Mouse (Mus musculus) hindbrain, embryonic 15.5 days (tissue): Measurements from ENCODE around the gene Smco4. TPM values are rescaled to one million over a fixed set of nuclear protein-coding genes. Genes with fewer than 3 reads are reported as not detected.
"Not testable (repeated sequence)": the region's sequence is repeated elsewhere in the genome, so short reads cannot be mapped to it uniquely, and the experiment has no call there.

Experiments
- ATAC-seq: fragments of 200-750 bp; cut with Nextera tagmentation; 2 replicates; pipeline ENCODE4 v1.8.0; 2017; ENCODE audit warnings: low read depth, moderate number of reproducible peaks, moderate TSS enrichment; ENCODE audit not compliant: low FRiP score
- H3K27ac ChIP-seq: fragments of 300-500 bp; sonication (generic); replicated peaks from 2 replicates; pipeline ENCODE4 v1.5.1; 2015; ENCODE audit warnings: mild to moderate bottlenecking, inconsistent platforms
- H3K27me3 ChIP-seq: fragments of 300-500 bp; sonication (generic); 2 replicates; pipeline ENCODE4 v1.6.1; 2015; ENCODE audit warnings: control low read depth, inconsistent platforms
- H3K36me3 ChIP-seq: fragments of 300-500 bp; sonication (generic); 2 replicates; pipeline ENCODE4 v1.6.1; 2015; ENCODE audit warnings: control low read depth, inconsistent platforms
- H3K4me1 ChIP-seq: fragments of 300-500 bp; sonication (generic); replicated peaks from 2 replicates; pipeline ENCODE4 v1.6.1; 2015; ENCODE audit warnings: control low read depth, inconsistent platforms
- H3K4me2 ChIP-seq: fragments of 300-500 bp; sonication (generic); 2 replicates; pipeline ENCODE4 v1.6.1; 2015; ENCODE audit warnings: moderate library complexity, mild to moderate bottlenecking, inconsistent platforms
- H3K4me3 ChIP-seq: fragments of 300-500 bp; sonication (generic); 2 replicates; pipeline ENCODE4 v1.5.1; 2015; ENCODE audit warnings: mild to moderate bottlenecking, inconsistent platforms
- H3K9ac ChIP-seq: fragments of 300-500 bp; sonication (generic); 2 replicates; pipeline ENCODE4 v1.6.1; 2015; ENCODE audit warnings: inconsistent platforms
- H3K9me3 ChIP-seq: fragments of 300-500 bp; sonication (generic); 2 replicates; pipeline ENCODE4 v1.6.1; 2016; ENCODE audit warnings: control low read depth, inconsistent platforms
- WGBS: fragments of 180-500 bp; shearing (Covaris S2); methylation state at CpG from one replicate; pipeline ENCODE4 v1.1.7; 2015; 5-methylcytosine and 5-hydroxymethylcytosine counted together
- polyA plus RNA-seq: library from polyadenylated mRNA; unstranded; fragments of >200 nt; fragmentation: Nextera tagmentation; extraction: Ambion mirVana; gene quantifications from 2 replicates; pipeline ENCODE4 v1.2.1, GENCODE M21; 2015

Smco4 gene
- polyA plus RNA-seq, 1 experiment from 2014 or later: 1.0 TPM

DNA sequence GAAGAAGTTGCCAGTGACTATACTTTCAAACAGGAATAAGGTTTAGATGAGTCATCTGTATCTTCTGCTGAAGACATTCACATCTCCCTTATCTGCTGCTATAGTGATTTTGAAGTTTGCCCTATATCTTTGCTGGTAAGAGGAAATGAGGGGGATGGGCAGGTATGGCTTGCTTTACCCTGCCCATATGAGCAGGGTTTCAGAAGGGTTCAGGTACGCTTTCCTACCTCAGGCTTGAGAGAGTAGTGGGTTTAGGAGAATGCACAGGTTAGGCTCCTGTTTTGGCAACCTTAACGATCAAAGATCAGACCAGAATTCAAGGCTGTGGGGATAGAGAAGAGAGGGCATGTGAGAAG is 36.7 kb downstream of the Smco4 start:
- Histone ChIP-seq H3K9ac (no peak overlapping the region), H3K4me2 (no peak overlapping the region), H3K36me3 (no peaks in the 10 kb centered on the region), H3K9me3 (no peaks in the 10 kb centered on the region), H3K4me1 (peaks cover 29% of the 10 kb centered on the region), H3K4me3 (no peak overlapping the region), H3K27me3 (no peaks in the 10 kb centered on the region), H3K27ac (no peak overlapping the region)
- no peak for ATAC-seq
- WGBS: 90% methylated on average over 2 of the region's 2 CpGs

- H3K4me3 ChIP-seq: no peak overlapping the region
- H3K9ac ChIP-seq: no peak overlapping the region
- 83% methylated on average over 5 of the region's 5 CpGs for WGBS
- ATAC-seq: no peak
- no peaks in the 10 kb centered on the region for H3K36me3 ChIP-seq
- no peak overlapping the region for H3K4me2 ChIP-seq
- H3K4me1 ChIP-seq: peaks cover 25% of the 10 kb centered on the region
- no peaks in the 10 kb centered on the region for H3K9me3 ChIP-seq
- H3K27me3 ChIP-seq: no peaks in the 10 kb centered on the region
- H3K27ac ChIP-seq: no peak overlapping the region
These were observed 38.0 kb downstream of the Smco4 start for GRCm38 (mm10) chr9:15531204-15531603.

GRCm38 (mm10) chr9:15533336-15534070 is 40.3 kb downstream of the Smco4 start:
- H3K9ac ChIP-seq: no peak overlapping the region
- no peak overlapping the region for H3K4me3 ChIP-seq
- peaks cover 25% of the 10 kb centered on the region for H3K4me1 ChIP-seq
- ATAC-seq: no peak
- no peaks in the 10 kb centered on the region for H3K9me3 ChIP-seq
- 66% methylated on average over 11 of the region's 11 CpGs for WGBS
- H3K36me3 ChIP-seq: no peaks in the 10 kb centered on the region
- no peak overlapping the region for H3K4me2 ChIP-seq
- no peak overlapping the region for H3K27ac ChIP-seq
- no peaks in the 10 kb centered on the region for H3K27me3 ChIP-seq

GRCm38 (mm10) chr9:15534110-15534509 is 40.9 kb downstream of the Smco4 start:
- H3K27ac ChIP-seq: no peak overlapping the region
- WGBS: 89% methylated on average over 2 of the region's 2 CpGs
- no peak overlapping the region for H3K4me2 ChIP-seq
- ATAC-seq: no peak
- H3K4me3 ChIP-seq: no peak overlapping the region
- H3K27me3 ChIP-seq: no peaks in the 10 kb centered on the region
- H3K9me3 ChIP-seq: no peaks in the 10 kb centered on the region
- peaks cover 20% of the 10 kb centered on the region for H3K4me1 ChIP-seq
- H3K36me3 ChIP-seq: no peaks in the 10 kb centered on the region
- no peak overlapping the region for H3K9ac ChIP-seq

DNA sequence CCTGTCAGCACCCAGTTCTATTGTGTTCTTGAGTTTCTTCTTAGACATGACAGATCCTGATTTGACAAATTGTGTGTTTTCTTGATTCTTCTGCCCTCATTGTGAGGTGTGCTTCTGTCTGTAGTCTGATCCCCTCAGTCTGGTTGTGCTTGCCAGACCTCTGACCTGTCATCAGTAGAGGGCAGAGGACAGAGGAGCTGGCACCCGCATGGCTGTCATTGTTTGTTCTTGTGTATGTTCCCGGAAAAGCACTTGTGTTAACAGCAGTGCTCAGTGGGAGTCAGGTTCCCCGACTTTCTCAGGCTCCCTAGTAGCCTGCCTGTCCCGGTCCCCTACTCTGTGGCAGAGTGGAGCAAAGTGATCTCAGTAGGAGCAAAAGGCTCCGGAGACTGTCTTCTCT is 42.2 kb downstream of the Smco4 start:
- Histone ChIP-seq H3K9ac (no peak overlapping the region), H3K9me3 (no peaks in the 10 kb centered on the region), H3K4me1 (peaks cover 12% of the 10 kb centered on the region), H3K27ac (no peak overlapping the region), H3K4me3 (no peak overlapping the region), H3K36me3 (no peaks in the 10 kb centered on the region), H3K4me2 (no peak overlapping the region), H3K27me3 (no peaks in the 10 kb centered on the region)
- WGBS: 43% methylated on average over 5 of the region's 5 CpGs
- ATAC-seq: no peak

GRCm38 (mm10) chr9:15536861-15537426 is 43.7 kb downstream of the Smco4 start:
- Histone ChIP-seq H3K9me3 (no peaks in the 10 kb centered on the region), H3K27me3 (no peaks in the 10 kb centered on the region), H3K27ac (no peak overlapping the region), H3K4me3 (no peak overlapping the region), H3K4me2 (no peak overlapping the region), H3K36me3 (no peaks in the 10 kb centered on the region), H3K9ac (no peak overlapping the region), H3K4me1 (peaks cover 12% of the 10 kb centered on the region)
- no peak for ATAC-seq
- WGBS: 95% methylated on average over 5 of the region's 5 CpGs

GRCm38 (mm10) chr9:15537455-15538048 is 44.3 kb downstream of the Smco4 start:
- no peak for ATAC-seq
- H3K4me2 ChIP-seq: no peak overlapping the region
- no peak overlapping the region for H3K27ac ChIP-seq
- H3K9me3 ChIP-seq: no peaks in the 10 kb centered on the region
- no peaks in the 10 kb centered on the region for H3K36me3 ChIP-seq
- H3K27me3 ChIP-seq: no peaks in the 10 kb centered on the region
- no peak overlapping the region for H3K4me3 ChIP-seq
- no peak overlapping the region for H3K9ac ChIP-seq
- H3K4me1 ChIP-seq: peaks cover 12% of the 10 kb centered on the region
- 90% methylated on average over 3 of the region's 3 CpGs for WGBS

DNA sequence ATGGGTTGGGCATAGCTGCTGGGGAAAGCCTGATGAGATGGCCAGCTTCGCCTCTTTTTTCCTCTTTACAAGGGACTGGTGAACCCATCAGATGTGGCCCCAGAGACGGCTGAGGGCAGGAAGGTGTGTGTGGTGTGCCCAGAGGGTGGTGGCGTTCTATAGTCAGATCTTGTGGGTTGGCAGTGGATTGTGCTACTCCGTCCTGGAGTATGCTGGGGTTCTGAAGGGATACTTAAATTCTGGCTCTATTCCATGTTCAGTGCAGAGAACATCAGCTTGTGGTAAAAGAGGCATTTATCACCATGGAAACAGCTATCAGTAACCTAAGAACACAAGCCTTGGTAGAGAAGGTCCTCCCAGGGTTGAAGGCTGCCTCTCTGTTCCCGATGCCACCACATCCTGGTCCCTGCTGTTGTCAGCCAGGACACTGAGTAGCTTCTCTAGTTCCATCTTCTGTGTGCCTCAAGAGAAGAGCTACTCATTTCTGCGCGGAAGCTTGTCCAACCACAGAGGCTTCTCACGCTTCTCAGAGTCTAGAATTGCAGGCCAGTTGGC is 45.8 kb downstream of the Smco4 start:
- peaks cover 7% of the 10 kb centered on the region; the same call in 1 of the 2 replicates for H3K4me1 ChIP-seq
- no peak for ATAC-seq
- H3K36me3 ChIP-seq: no peaks in the 10 kb centered on the region
- no peak overlapping the region for H3K27ac ChIP-seq
- 88% methylated on average over 8 of the region's 8 CpGs for WGBS
- no peak overlapping the region for H3K4me3 ChIP-seq
- no peak overlapping the region for H3K4me2 ChIP-seq
- no peaks in the 10 kb centered on the region for H3K27me3 ChIP-seq
- no peak overlapping the region for H3K9ac ChIP-seq
- no peaks in the 10 kb centered on the region for H3K9me3 ChIP-seq

- H3K27me3 ChIP-seq: no peaks in the 10 kb centered on the region
- 76% methylated on average over 5 of the region's 5 CpGs for WGBS
- H3K9ac ChIP-seq: no peak overlapping the region
- no peak for ATAC-seq
- no peaks in the 10 kb centered on the region for H3K36me3 ChIP-seq
- no peaks in the 10 kb centered on the region for H3K9me3 ChIP-seq
- H3K4me1 ChIP-seq: no peaks in the 10 kb centered on the region
- H3K4me2 ChIP-seq: no peak overlapping the region
- no peak overlapping the region for H3K27ac ChIP-seq
- no peak overlapping the region for H3K4me3 ChIP-seq
These were observed 48.6 kb downstream of the Smco4 start for GRCm38 (mm10) chr9:15541735-15542354.

DNA sequence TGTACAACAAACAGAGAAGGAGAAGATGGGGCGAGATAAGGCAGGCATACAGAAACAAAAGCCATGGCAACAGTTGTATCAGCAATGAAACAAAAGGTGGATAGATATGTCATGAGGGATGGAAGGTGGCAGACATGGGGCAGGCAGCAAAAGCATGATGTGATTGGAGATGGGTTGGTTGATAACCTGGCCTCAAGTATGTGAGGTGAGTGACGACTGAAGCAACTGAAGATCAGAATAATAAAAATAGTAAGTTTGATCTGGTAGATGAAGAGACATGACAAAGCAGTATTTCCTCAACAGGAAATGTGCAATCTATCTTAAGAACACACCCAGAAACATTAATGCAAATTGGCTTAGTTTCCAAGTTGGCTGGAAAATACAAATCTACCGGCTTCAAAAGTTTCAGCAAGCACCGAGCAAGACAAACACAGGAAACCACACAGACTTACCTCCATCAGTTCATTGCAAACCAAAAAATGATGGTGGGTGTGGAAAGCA is 57.3 kb downstream of the Smco4 start:
- 92% methylated on average over 4 of the region's 4 CpGs for WGBS
- H3K4me2 ChIP-seq: no peak overlapping the region
- no peaks in the 10 kb centered on the region for H3K27me3 ChIP-seq
- H3K9me3 ChIP-seq: no peaks in the 10 kb centered on the region
- H3K36me3 ChIP-seq: no peaks in the 10 kb centered on the region
- H3K27ac ChIP-seq: no peak overlapping the region
- no peak for ATAC-seq
- no peak overlapping the region for H3K9ac ChIP-seq
- no peaks in the 10 kb centered on the region for H3K4me1 ChIP-seq
- H3K4me3 ChIP-seq: no peak overlapping the region

- not testable (repeated sequence) for H3K27ac ChIP-seq, H3K27me3 ChIP-seq, H3K4me3 ChIP-seq, ATAC-seq, H3K9me3 ChIP-seq, H3K4me2 ChIP-seq, H3K4me1 ChIP-seq, H3K36me3 ChIP-seq, H3K9ac ChIP-seq
- 94% methylated on average over 6 of the region's 6 CpGs for WGBS
These were observed 57.8 kb downstream of the Smco4 start for GRCm38 (mm10) chr9:15551073-15551472.
